Mouse (Mus musculus): ENCODE results near the gene Lrrd1. TPM values are rescaled to one million over a fixed set of nuclear protein-coding genes. Genes with fewer than 3 reads are reported as not detected.
"Not testable (repeated sequence)": the region's sequence is repeated elsewhere in the genome, so short reads cannot be mapped to it uniquely, and the experiment has no call there.

The Lrrd1 gene
- polyA plus RNA-seq, 1 experiment = not detected

GRCm38 (mm10) chr5:3808472-3808871 is 36.5 kb upstream of the Lrrd1 start:
- H3K4me1 ChIP-seq (ENCODE audit: control insufficient read depth, insufficient read depth, low read length) = no peaks in the 10 kb centered on the region
- H3K4me3 ChIP-seq (replicated peaks; ENCODE audit: control insufficient read depth, low read depth, low read length) = no peak overlapping the region
- TF ChIP-seq POLR2A (IDR thresholded peaks at IDR 0.05; ENCODE audit: borderline replicate concordance, control insufficient read depth, low read depth, low read length) (no peak), CTCF (IDR thresholded peaks at IDR 0.05; ENCODE audit: control insufficient read depth, insufficient read depth, low read length) (no peak)
- H3K27ac ChIP-seq (ENCODE audit: control insufficient read depth, insufficient read depth, low read depth, low read length, poor library complexity) = no peak overlapping the region
- 95% methylated on average over 1 of the region's 1 CpGs for WGBS

- Histone ChIP-seq H3K27ac (ENCODE audit: control insufficient read depth, insufficient read depth, low read depth, low read length, poor library complexity) (no peak overlapping the region), H3K4me3 (replicated peaks; ENCODE audit: control insufficient read depth, low read depth, low read length) (no peak overlapping the region), H3K4me1 (ENCODE audit: control insufficient read depth, insufficient read depth, low read length) (no peaks in the 10 kb centered on the region)
- TF ChIP-seq CTCF (IDR thresholded peaks at IDR 0.05; ENCODE audit: control insufficient read depth, insufficient read depth, low read length) (no peak), POLR2A (IDR thresholded peaks at IDR 0.05; ENCODE audit: borderline replicate concordance, control insufficient read depth, low read depth, low read length) (no peak)
- 30% methylated on average over 1 of the region's 1 CpGs for WGBS
Observed at GRCm38 (mm10) chr5:3834107-3834506, 10.9 kb upstream of the Lrrd1 start.

- H3K4me3 ChIP-seq (replicated peaks; ENCODE audit: control insufficient read depth, low read depth, low read length) = no peak overlapping the region
- WGBS = 82% methylated on average over 4 of the region's 4 CpGs
Observed at GRCm38 (mm10) chr5:3870161-3870560, 25.2 kb downstream of the Lrrd1 start.

GRCm38 (mm10) chr5:3872348-3872747 is 27.4 kb downstream of the Lrrd1 start:
- TF ChIP-seq CTCF (IDR thresholded peaks at IDR 0.05; ENCODE audit: control insufficient read depth, insufficient read depth, low read length) (no peak), POLR2A (IDR thresholded peaks at IDR 0.05; ENCODE audit: borderline replicate concordance, control insufficient read depth, low read depth, low read length) (no peak)
- no peaks in the 10 kb centered on the region for H3K4me1 ChIP-seq (ENCODE audit: control insufficient read depth, insufficient read depth, low read length)
- 93% methylated on average over 1 of the region's 1 CpGs for WGBS
- H3K27ac ChIP-seq (ENCODE audit: control insufficient read depth, insufficient read depth, low read depth, low read length, poor library complexity) = no peak overlapping the region
- no peak overlapping the region for H3K4me3 ChIP-seq (replicated peaks; ENCODE audit: control insufficient read depth, low read depth, low read length)

More at GRCm38 (mm10) chr5:3870161-3870560, 25.2 kb downstream of the Lrrd1 start:
- TF ChIP-seq CTCF (IDR thresholded peaks at IDR 0.05; ENCODE audit: control insufficient read depth, insufficient read depth, low read length) (no peak), POLR2A (IDR thresholded peaks at IDR 0.05; ENCODE audit: borderline replicate concordance, control insufficient read depth, low read depth, low read length) (no peak)
- Histone ChIP-seq H3K27ac (ENCODE audit: control insufficient read depth, insufficient read depth, low read depth, low read length, poor library complexity) (no peak overlapping the region), H3K4me1 (ENCODE audit: control insufficient read depth, insufficient read depth, low read length) (no peaks in the 10 kb centered on the region)

DNA sequence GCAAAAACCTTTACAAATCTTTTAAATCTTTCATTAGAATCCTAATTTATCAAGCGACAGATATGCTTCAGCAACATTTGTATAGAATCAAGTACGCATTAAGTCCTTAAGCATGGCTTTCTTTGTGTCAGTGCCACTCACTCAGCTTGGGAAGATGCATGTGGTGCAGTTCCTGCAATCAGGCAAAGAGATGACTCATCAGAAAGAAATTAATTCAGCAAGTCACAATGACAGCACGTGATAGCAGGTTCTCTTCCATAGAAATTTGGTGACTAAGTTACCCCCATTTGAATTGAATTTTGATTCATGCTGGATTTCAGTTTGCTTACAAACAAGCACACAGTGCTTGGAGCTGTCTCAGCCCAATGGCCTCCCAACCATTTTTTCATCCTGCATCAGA is 28.5 kb downstream of the Lrrd1 start:
- TF ChIP-seq CTCF (IDR thresholded peaks at IDR 0.05; ENCODE audit: control insufficient read depth, insufficient read depth, low read length) = no peak
- TF ChIP-seq POLR2A (IDR thresholded peaks at IDR 0.05; ENCODE audit: borderline replicate concordance, control insufficient read depth, low read depth, low read length) = no peak
- 78% methylated on average over 3 of the region's 3 CpGs for WGBS
- H3K27ac ChIP-seq (ENCODE audit: control insufficient read depth, insufficient read depth, low read depth, low read length, poor library complexity) = no peak overlapping the region
- no peaks in the 10 kb centered on the region for H3K4me1 ChIP-seq (ENCODE audit: control insufficient read depth, insufficient read depth, low read length)
- H3K4me3 ChIP-seq (replicated peaks; ENCODE audit: control insufficient read depth, low read depth, low read length) = no peak overlapping the region

- not testable (repeated sequence) for H3K4me1 ChIP-seq (ENCODE audit: control insufficient read depth, insufficient read depth, low read length); H3K4me3 ChIP-seq (replicated peaks; ENCODE audit: control insufficient read depth, low read depth, low read length); H3K27ac ChIP-seq (ENCODE audit: control insufficient read depth, insufficient read depth, low read depth, low read length, poor library complexity)
- WGBS = 79% methylated on average over 7 of the region's 7 CpGs
Observed at GRCm38 (mm10) chr5:3886862-3887261, 41.9 kb downstream of the Lrrd1 start.

DNA sequence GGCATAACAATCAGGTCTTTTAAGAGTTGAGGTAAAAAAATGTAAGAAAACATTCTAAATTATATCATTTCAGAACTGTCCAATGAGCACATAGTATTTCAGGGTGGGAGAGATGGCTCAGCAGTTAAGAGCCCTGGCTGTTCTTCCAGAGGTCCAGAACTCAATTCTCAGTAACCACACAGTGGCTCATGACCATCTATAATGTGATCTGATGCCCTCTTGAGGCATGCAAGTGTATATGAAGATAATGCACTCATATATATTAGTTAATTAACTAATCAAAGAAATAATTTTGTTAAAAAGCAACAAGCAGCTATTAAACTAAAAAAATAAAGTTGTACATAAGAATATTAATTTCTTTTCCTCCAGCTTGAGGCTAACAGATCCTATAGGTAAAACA is 44.2 kb downstream of the Lrrd1 start:
- TF ChIP-seq CTCF (IDR thresholded peaks at IDR 0.05; ENCODE audit: control insufficient read depth, insufficient read depth, low read length) = no peak
- no peak for TF ChIP-seq POLR2A (IDR thresholded peaks at IDR 0.05; ENCODE audit: borderline replicate concordance, control insufficient read depth, low read depth, low read length)
- no peak overlapping the region for H3K4me3 ChIP-seq (replicated peaks; ENCODE audit: control insufficient read depth, low read depth, low read length)
- no peaks in the 10 kb centered on the region for H3K4me1 ChIP-seq (ENCODE audit: control insufficient read depth, insufficient read depth, low read length)
- H3K27ac ChIP-seq (ENCODE audit: control insufficient read depth, insufficient read depth, low read depth, low read length, poor library complexity) = no peak overlapping the region

GRCm38 (mm10) chr5:3893459-3894293 is 48.7 kb downstream of the Lrrd1 start, which contains the start of gene Mterf1a:
Mterf1a (minus strand) TSS chr5:3893933.
- 6% methylated on average over 11 of the region's 47 CpGs for WGBS
- not testable (repeated sequence) for H3K4me1 ChIP-seq (ENCODE audit: control insufficient read depth, insufficient read depth, low read length); H3K27ac ChIP-seq (ENCODE audit: control insufficient read depth, insufficient read depth, low read depth, low read length, poor library complexity)
- H3K4me3 ChIP-seq (replicated peaks; ENCODE audit: control insufficient read depth, low read depth, low read length) = peak within 1 kb of the TSS; percentile 24

DNA sequence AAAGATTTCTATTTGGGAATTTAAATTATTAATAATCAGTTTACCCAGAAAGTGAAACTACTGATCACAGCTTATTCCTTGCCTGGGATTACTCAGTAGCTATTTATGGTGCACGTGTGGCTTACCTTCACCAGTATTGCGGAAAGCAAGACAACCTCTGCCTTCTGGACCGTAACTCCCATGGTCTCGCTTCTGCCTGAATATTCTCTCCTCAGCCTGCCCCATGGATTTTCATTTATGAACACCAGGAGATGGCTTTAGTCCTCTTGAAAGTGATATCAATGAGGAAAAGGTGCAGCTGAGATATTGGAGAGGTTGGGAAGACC is 49.3 kb downstream of the Lrrd1 start:
- H3K4me1 ChIP-seq (ENCODE audit: control insufficient read depth, insufficient read depth, low read length); H3K27ac ChIP-seq (ENCODE audit: control insufficient read depth, insufficient read depth, low read depth, low read length, poor library complexity); H3K4me3 ChIP-seq (replicated peaks; ENCODE audit: control insufficient read depth, low read depth, low read length): not testable (repeated sequence)
- 90% methylated on average over 4 of the region's 4 CpGs for WGBS

Measured in bone marrow, adult 2 months (tissue).